Mouse (Mus musculus) retina, adult 2 months (tissue): ENCODE results near the gene Ino80b.
"Not testable (repeated sequence)": the region's sequence is repeated elsewhere in the genome, so short reads cannot be mapped to it uniquely, and the experiment has no call there.

Source experiments
- DNase-seq: peaks from one replicate; pipeline ENCODE4 v3.0.0-alpha.2; 2012; ENCODE audit warnings: low read depth, low spot score

Gene Ino80b

DNA sequence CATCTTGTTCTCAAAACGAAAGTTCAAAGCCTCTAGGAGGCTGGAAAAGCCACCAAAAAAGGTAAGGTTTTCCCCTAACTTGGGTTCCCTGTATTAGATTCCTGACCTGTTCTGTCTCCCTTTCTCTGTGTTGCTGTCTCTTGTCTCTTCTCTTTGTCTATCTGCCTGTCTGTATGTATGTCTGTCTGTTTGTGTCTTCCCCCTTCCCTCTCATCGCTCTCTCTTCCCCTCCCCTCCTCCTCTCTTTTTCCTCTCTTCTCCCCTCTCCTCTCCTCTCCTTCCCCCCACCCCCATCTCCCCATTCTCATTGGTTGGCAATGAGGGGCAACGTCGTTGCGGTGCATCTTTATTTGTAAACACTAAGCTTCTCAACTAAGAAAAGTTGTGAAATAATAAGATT lies at the start of gene Ino80b:
Ino80b (minus strand) TSS at position 101 of the 400 bp plus-strand sequence.
- DNase-seq: no peak

DNA sequence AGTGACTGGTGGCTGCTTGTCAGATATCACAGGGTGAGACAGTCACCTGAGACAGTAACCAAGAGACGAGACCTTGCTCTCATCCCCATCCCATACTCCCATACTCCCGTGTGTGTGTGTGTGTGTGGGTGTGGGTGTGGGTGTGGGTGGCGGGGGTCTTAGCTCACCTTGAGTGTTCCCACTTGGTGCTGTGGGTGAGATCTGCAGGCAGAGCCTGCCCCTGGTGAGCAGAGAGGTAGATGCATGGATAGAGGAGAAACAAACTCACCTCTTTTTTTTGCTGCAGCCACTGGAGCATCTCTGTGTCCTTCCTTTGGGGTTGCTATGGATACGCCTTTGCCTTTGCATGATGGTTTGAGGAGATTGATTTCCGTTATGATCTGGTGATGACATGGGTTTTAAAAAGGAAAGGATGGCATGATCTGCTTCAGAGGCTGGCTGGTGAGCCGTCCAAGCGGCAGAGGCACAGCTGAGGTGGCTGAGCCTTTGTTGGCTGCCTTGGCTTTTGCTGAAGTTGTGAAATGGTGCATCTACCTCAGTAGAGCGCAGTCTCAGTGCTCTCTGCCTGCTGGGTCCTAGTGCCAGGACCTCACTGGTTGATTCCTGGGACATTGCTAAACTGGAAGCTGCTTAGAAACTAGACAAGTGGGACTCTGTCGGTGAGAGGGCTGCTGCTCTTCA lies 47.1 kb upstream of the Ino80b start:
- DNase-seq: no peak

DNA sequence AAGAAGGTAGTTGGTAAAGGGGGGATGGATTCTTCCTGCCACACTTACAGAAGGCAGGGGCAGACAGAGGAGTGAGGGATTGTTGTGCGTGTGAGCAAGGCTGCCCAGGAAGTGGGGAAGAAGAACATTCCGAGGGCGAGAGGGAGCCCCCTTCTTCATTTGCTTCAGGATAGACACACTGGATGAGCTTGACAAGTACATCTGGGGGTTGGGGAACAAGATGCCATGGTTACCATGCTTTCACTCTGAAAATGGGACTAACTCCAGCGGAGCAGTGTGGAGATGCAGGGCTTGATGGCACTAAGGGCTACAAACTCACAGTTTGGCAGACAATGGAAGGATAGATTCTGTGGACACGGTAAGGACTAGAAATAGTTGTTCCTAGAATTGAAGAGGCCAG lies 45.8 kb upstream of the Ino80b start:
- no peak for DNase-seq

DNA sequence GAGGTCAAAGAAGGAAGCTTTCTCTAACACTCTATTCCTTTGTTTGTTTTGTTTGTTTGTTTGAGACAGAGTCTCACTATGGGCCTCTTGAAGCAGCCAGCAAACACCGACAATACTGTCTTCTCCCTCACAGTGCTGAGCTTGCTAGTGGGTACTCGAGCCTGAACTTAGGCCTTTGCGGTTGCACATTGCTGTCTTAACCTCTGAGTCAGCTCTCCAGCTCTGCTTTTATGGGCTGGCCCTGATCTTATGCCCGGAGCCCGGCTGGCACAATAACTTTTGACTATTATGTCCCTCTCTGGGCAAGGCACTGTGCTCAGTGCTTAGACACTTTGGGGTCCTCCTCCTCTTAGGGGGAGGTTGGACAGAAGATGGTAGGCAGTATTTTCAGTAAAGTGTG lies 44.6 kb upstream of the Ino80b start:
- DNase-seq: no peak

DNA sequence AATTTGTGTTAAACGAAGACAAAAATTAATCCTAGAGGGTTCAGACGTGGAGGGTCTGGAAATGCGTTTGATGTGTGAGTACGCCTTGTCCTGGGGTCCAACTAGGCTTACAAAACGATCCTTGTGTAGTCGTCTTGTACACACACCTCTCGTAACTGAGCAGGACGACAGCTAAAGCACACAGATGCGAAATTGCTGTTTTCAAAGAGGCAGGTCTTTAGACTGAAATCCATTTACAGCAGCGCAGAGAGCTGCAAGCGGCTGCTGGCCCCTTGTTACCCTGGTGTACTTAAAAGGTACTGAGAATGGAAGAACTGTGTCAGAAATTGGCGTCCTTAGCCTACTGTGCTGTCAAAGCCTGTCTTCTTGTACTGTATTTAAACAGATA lies 41.0 kb upstream of the Ino80b start:
- no peak for DNase-seq

DNA sequence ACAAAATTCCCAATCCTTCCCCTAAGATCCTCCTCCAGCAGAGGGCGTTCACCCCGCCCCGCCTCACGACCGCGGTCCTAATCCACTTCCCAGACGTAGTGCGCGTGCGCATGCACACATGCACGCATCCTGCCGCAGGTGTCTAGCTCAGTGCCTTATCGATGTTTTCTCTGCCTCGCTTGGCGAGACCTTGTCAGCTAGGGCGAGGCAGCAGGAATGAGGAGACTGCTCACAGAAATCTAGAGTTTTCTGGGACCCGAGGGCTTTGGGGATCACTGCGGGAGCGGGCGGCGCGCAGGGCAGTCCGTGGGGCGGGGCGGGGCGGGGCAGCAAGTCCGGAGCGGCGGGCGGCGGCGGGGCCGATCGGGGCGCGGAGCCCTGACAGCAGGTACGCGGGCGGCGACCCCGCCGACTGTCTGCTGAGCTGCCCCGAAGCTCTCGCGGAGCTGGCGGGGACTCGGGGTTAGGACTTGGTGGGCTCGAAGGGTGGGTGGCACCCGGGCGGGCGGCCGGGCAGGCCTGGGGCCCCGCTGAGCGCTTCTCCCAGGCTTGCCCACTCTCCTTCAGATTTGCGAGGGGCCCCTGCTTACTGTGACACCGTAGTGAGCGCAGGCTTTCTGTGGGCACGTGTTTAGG lies 40.5 kb upstream of the Ino80b start, which contains the start of gene Dctn1:
Dctn1 (plus strand) TSS at position 314 of the 636 bp plus-strand sequence.
- DNase-seq: peak; percentile 93

DNA sequence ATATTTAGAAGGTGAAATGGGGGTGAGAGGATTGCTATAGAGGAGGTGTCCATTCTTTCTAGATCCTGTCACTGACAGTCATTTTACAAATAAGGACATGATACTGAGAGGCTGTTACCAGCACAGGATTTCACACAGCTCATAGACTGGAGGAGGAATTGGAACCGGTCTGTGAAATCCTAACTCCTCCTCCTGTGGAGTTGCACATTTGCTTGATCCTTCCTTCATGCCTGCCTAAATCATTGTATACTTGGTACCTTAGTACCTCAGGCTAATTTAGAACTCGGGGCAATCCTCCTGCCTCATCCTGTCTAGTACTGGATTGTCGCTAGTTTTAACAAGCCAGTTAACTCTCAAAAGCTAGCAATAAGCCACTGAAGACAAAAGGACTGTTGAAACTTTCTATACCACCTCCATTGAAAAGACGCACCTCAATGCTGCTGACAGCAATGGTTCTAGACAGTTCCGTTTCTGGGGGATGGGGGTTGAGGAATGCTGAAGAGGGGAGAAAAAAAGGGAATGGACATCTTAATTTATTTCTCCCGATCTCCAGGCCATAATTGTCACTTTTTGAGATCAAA lies 39.9 kb upstream of the Ino80b start:
- no peak for DNase-seq

DNA sequence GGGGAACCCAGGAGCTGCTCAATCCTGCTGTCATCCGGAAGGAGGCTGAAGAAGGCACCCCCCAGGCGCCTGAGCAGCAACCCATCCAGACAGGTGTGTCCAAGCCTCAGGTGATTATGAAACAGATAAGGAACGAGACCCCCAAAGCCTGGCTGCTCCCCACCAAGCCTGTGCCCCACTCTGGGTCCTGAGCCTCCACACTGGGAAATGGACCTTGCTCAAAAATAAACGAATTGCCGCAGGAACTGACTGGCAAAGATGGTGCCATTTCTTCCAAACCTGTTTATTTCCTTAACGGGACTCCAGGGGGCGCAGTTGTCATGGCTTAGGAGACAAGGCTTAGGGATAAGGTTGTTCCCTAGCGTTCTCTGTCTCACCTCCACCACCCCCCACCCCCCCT lies 37.5 kb upstream of the Ino80b start:
- peak; percentile 64 for DNase-seq

DNA sequence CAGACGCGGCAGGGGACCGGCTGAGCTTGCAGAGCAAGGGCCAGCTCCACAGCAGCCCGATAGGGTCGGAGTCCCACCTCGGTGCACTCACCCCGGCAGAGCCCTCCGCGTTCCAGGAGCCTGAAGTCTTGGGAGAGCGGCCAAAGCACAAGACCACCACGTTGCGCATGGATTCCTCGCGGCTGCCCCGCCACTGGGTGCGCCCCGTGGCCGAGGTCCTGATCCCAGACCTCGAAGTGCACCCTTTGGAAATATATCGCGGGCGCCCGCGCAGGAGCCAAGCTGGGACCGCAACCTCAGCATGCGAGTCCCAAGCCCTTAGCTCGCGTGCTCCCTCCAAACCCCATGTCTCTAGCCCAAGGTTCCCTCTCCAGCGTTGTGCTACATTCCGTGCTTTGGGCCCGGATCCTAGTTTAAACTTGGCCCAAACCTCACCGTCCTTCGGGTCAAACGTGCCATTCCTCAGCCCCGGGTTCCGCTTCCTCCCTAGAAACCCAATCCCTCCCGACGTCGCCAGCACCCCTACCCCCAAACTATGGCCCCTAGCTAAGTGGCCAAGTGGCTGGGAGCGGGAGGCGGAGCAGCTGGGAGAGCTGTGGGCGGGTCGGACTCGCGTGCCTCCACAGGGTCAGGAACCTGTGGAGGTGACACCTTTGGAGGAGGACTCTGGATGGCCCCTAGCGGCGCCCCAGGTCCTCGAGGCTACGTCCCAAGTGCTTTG lies 36.9 kb upstream of the Ino80b start:
- DNase-seq: no peak

DNA sequence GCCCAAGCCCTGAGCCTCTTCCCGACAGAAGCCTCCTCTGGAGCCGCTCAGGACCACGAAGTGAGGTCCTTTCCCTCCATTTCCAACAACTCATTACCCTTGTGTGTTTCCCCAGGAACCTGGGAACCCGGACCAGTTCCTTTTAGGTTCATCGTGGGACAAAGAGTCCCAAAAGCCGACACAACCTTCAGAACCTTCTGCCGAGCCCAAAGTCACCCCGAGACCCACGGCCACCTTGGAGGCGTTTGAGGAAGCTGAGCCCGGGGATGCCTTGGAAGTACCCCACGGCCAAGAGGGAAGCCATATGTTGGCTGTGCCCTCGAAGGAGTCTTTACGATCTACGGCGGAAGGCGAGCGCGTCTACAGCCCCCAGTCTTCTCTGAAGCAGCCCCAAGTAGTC lies 36.2 kb upstream of the Ino80b start:
- no peak for DNase-seq

DNA sequence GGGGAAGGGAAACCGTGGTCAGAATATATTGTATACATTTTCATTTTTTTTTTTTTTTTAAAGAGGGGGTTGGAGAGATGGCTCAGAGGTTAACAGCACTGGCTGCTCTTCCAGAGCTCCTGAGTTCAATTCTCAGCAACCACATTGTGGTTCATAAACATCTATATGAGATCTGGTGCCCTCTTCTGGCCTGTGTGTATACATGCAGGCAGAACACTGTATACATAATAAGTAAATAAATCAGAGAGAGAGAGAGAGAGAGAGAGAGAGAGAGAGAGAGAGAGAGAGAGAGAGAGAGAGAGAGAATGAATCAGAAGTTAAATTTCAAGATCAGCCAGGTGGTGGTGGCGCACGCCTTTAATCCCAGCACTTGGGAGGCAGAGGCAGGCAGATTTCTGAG lies 34.2 kb upstream of the Ino80b start:
- DNase-seq: not testable (repeated sequence)

DNA sequence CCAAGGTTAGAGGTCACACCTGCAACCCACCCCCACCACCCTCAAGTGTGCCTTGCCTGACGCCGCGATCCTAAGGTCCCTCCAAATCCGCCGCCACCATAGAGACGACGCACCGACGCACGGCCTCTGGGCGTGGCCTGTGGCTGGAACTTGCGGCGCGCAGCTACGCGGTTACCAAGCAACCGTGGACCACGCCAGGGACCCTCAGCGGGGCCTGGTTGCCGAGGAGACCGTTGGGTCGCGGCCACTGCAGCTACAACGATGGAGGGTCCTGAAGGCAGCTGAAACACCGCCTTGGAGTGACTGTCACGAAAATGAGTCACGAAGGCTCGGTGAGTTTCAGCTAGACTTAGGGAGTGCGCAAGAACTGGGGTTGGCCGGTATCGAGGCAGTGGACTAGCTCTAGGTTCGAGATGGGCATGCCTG lies 31.0 kb upstream of the Ino80b start, which contains the start of the genes Wdr54 and 1700003E16Rik:
Wdr54 (minus strand) TSS at position 139 of the 426 bp plus-strand sequence.
1700003E16Rik (plus strand) TSS at position 146 of the 426 bp plus-strand sequence.
- DNase-seq: peak; percentile 58

DNA sequence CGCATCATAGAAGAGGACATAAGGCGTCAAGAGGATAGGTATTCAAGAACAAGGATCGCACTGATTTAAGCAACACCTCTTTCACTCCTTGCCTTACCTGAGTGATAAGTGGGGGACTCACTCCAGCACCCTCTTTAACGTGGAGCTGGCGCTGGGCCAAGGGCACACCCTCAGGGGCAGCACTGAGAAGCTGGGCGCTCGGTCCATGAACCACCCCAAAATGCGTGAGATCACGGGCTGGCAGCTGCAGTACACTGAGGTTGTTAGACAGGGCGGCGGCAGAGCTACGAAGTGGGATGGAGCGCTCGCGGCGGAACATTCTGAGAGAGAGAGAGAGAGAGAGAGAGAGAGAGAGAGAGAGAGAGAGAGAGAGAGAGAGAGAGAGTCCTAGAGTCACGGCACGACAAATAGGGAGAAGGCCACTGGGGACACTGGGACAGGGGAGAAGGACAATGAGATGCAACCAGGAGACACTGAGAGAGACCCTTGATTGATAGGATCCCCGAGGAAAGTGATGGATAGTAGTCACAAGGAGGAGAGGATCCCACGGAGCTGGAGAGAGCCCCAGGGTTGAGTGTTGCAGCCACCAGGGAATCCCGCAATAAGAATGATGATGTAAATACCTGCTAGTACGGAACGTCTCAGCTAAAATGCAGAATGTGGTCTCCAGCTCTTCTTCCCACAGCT lies 30.5 kb upstream of the Ino80b start:
- no peak for DNase-seq

DNA sequence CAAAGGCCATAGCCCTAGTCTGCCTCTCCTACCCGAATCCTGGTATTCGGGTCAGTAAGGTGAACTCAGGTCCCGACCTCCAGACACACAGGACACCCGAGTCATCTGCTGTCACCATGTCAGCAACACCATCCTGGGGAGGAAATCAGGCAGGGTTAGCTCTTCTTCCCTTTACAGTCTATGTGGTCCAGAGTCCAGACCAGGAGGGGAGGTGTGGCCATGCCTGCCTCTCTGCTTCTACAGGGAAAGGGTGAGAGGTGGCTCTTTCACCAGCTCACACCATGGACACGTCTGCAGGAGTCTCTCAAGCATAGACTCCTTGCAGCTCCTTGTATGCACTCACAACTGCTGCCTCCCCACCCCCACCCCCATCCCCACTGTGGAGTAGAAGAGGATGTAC lies 28.3 kb upstream of the Ino80b start:
- no peak for DNase-seq

DNA sequence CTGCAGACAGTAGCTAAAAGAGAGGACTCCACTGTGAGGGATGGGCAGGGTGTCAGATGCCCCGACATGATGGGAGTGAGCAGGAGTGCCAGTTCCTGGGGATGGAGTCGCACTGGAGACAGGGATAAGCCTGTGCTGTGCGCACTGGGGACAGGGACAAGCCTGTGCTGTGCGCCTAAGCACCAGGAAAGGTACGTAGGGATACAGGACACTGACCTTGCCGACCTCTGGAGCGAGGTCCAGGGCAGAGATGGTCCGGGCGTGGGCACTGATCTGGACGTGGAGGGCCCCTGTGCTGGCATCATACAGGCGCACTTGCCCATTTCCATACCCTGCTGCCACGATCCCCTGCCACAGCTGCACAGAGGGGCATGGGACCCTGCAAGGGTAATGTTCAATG lies 27.8 kb upstream of the Ino80b start:
- no peak for DNase-seq

DNA sequence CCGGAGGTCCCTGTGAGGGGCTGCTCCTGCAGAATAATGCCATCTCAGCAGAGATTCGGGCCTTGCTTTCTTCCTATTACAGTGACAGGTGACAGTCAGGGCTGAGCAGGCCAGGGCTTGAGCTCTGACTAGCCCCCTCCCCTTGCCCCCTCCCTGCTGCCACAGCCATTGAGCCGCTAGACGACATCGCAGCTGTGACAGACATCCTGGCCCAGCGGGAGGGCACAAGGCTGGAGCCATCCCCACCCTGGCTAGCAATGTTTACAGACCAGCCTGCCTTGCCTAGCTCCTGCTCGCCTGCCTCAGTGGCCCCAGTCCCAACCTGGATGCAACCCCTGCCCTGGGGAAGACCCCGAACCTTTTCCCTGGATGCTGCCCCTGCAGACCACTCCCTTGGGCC lies 26.5 kb upstream of the Ino80b start:
- DNase-seq: no peak

DNA sequence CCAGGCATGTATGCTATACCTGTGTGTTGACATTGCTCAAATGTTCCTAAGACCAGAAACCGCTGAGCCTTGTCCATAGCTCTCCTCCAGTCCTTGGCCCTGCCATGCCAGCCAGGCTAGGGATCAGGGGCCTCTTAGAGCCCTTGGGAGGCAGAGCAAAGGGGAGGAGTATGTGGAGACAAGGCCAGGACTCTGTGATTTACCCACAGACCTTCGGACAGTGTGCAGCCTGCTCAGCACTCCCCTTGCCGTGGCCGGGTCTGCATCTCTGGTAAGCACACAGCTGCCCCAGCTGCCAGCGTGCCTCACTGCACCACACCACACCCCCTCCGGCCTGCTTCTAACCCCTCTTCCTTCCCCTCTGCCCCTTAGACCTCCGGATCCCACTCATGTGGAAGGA lies 22.0 kb upstream of the Ino80b start:
- no peak for DNase-seq

DNA sequence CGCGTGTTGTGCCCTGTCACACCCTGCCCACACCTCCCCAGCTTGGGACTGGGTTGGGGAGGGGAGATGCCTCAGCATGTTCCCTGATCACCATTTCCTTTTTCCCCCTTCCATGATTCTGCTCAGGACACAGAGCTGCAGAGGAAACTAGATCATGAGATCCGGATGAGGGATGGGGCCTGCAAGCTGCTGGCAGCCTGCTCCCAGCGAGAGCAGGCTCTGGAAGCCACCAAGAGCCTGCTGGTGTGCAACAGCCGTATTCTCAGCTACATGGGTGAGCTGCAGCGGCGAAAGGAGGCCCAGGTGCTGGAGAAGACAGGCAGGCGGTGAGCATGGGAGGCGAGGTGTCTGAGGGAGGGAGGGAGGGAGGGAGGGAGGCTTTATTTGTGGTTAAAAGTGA lies 20.6 kb upstream of the Ino80b start:
- no peak for DNase-seq

DNA sequence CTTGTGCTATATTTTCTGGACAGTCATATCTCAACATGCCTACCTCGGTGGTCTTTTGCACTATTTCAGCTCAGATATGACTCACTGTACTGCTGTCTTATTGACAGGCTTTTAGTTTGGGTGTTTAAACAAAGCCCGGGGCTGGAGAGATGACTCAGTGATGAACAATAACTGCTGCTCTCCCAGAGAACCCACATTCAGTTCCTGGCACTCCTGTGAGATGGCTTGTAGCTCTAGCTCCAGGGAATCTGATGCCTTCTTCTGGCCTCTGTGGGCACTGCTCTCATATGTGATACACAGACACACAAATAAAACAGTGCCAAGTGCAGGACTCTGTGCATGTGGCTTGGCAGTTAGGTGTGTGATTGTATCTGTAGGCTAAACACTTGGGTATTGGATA lies 20.0 kb upstream of the Ino80b start:
- DNase-seq: no peak

DNA sequence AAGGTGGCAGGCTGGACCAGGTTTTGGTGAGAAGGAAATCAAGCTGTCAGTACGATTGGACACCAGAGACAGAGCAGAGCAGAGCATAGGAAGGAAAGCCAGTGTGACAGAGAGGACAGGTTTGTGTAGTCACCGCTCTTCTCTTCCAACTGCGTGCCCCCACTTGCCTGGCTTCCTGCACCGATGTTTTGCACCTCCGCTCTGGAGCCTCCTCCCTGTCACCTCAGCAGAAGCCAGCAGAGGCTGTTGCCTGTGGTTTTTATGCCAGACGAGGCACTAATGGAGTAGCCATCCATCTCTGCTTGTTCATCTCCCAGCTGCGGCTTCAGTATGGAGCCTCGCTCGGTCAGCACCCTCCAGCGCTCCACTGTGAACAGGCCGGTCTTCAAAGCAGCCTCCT lies 17.7 kb upstream of the Ino80b start:
- DNase-seq: no peak

DNA sequence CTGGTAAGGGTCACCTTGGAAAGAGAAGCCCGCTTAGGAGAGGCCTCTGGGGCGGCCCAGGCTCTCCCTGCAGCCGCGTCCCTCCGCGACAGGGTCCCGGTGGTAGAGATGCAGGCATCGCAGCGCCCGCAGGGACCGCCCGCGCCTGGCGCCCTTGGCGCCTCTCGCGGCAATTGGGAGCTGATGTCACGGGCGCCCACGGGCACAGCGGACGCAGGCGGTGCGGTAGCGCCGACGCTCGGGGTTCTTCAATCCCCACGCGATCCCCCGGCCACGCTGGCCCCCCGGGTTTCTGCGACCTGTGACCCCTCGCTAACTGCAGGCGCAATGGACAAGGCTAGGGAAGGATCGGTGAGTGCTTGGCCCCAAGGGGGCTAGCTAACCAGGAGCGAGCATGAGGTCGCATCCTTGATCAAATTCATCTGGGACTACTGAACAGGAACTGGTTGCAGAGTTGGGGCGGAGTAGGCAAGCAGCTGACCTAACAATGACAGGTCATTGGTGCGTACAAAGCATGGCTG lies 17.0 kb upstream of the Ino80b start:
- no peak for DNase-seq
